Mouse (Mus musculus): ENCODE data around the gene Zglp1. TPM values are rescaled to one million over a fixed set of nuclear protein-coding genes. Genes with fewer than 3 reads are reported as not detected.

Gene Zglp1
- polyA plus RNA-seq, 1 experiment, result 0.26 TPM

DNA sequence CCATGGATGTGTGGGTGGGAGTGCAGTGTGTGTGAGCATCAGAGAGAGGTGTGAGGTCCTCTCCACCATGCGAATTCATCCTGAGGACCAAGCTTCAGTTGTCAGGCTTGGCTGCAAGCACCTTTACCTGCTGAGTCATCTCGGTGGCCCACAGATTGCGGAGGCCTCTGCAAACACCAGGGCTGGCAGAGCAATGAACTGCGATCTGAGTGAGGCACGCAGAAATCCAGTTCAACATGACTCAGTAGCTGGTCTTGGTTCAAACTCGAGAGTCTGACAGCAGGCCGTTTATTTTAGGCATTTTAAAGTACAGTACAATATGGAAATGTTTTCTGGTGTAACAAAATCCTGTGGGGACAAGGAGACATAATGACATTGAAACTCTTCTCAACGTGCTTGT is 30.9 kb upstream of the Zglp1 start:
- Histone ChIP-seq H3K36me3 (ENCODE audit: control insufficient read depth, insufficient read depth) (no peaks in the 10 kb centered on the region), H3ac (ENCODE audit: control insufficient read depth, insufficient read length) (no peak overlapping the region), H3K4me3 (no peak overlapping the region), H3K27me3 (ENCODE audit: control insufficient read depth, insufficient read depth, insufficient read length) (no peaks in the 10 kb centered on the region), H3K79me2 (ENCODE audit: control insufficient read depth, insufficient read depth) (no peaks in the 10 kb centered on the region), H3K4me2 (ENCODE audit: low read depth) (no peak overlapping the region)
- no peak for TF ChIP-seq SRF (IDR thresholded peaks at IDR 0.05; ENCODE audit: control insufficient read depth, insufficient read length, low read depth)
- no peak for TF ChIP-seq MAX (IDR thresholded peaks at IDR 0.05; ENCODE audit: low read depth)
- no peak for TF ChIP-seq TCF3 (IDR thresholded peaks at IDR 0.05; ENCODE audit: insufficient read length, low read depth)
- no peak for TF ChIP-seq MYOD1 (IDR thresholded peaks at IDR 0.05; ENCODE audit: control insufficient read depth in 1 of 3, insufficient read length in 2 of 3, low read depth in 2 of 3)
- no peak for TF ChIP-seq POLR2AphosphoS2 (IDR thresholded peaks at IDR 0.05; ENCODE audit: insufficient read length, low read depth)
- no peak for TF ChIP-seq POLR2A (IDR thresholded peaks at IDR 0.05; ENCODE audit: insufficient read length, low read depth)
- TF ChIP-seq TCF12 (IDR thresholded peaks at IDR 0.05; ENCODE audit: insufficient read depth, poor library complexity, severe bottlenecking), result no peak
- no peak for TF ChIP-seq REST (IDR thresholded peaks at IDR 0.05; ENCODE audit: insufficient read depth, insufficient read length)
- TF ChIP-seq E2F4 (IDR thresholded peaks at IDR 0.05; ENCODE audit: insufficient read depth), result no peak
- no peak for TF ChIP-seq CEBPB (IDR thresholded peaks at IDR 0.05; ENCODE audit: insufficient read depth, poor library complexity, severe bottlenecking)
- TF ChIP-seq MYOG (IDR thresholded peaks at IDR 0.05; ENCODE audit: control insufficient read depth in 1 of 3, insufficient read depth in 1 of 3, insufficient read length in 2 of 3, low read depth in 2 of 3), result no peak
- no peak for TF ChIP-seq USF1 (IDR thresholded peaks at IDR 0.05; ENCODE audit: low read depth)

- Histone ChIP-seq H3K36me3 (ENCODE audit: control insufficient read depth, insufficient read depth) (no peaks in the 10 kb centered on the region), H3K4me3 (no peak overlapping the region), H3ac (ENCODE audit: control insufficient read depth, insufficient read length) (no peak overlapping the region), H3K27me3 (ENCODE audit: control insufficient read depth, insufficient read depth, insufficient read length) (no peaks in the 10 kb centered on the region), H3K4me2 (ENCODE audit: low read depth) (no peak overlapping the region), H3K79me2 (ENCODE audit: control insufficient read depth, insufficient read depth) (peaks cover 7% of the 10 kb centered on the region)
- TF ChIP-seq REST (IDR thresholded peaks at IDR 0.05; ENCODE audit: insufficient read depth, insufficient read length) (no peak), TCF12 (IDR thresholded peaks at IDR 0.05; ENCODE audit: insufficient read depth, poor library complexity, severe bottlenecking) (no peak), USF1 (IDR thresholded peaks at IDR 0.05; ENCODE audit: low read depth) (no peak), SRF (IDR thresholded peaks at IDR 0.05; ENCODE audit: control insufficient read depth, insufficient read length, low read depth) (no peak), POLR2AphosphoS2 (IDR thresholded peaks at IDR 0.05; ENCODE audit: insufficient read length, low read depth) (no peak), E2F4 (IDR thresholded peaks at IDR 0.05; ENCODE audit: insufficient read depth) (no peak), MYOD1 (IDR thresholded peaks at IDR 0.05; ENCODE audit: control insufficient read depth in 1 of 3, insufficient read length in 2 of 3, low read depth in 2 of 3) (no peak), MAX (IDR thresholded peaks at IDR 0.05; ENCODE audit: low read depth) (no peak), POLR2A (IDR thresholded peaks at IDR 0.05; ENCODE audit: insufficient read length, low read depth) (no peak), MYOG (IDR thresholded peaks at IDR 0.05; ENCODE audit: control insufficient read depth in 1 of 3, insufficient read depth in 1 of 3, insufficient read length in 2 of 3, low read depth in 2 of 3) (no peak), TCF3 (IDR thresholded peaks at IDR 0.05; ENCODE audit: insufficient read length, low read depth) (no peak), CEBPB (IDR thresholded peaks at IDR 0.05; ENCODE audit: insufficient read depth, poor library complexity, severe bottlenecking) (no peak)
Observed at GRCm38 (mm10) chr9:21095958-21096357, 29.1 kb upstream of the Zglp1 start.

- no peak overlapping the region for H3K4me3 ChIP-seq
- TF ChIP-seq TCF12 (IDR thresholded peaks at IDR 0.05; ENCODE audit: insufficient read depth, poor library complexity, severe bottlenecking) (no peak), SRF (IDR thresholded peaks at IDR 0.05; ENCODE audit: control insufficient read depth, insufficient read length, low read depth) (no peak), POLR2AphosphoS2 (IDR thresholded peaks at IDR 0.05; ENCODE audit: insufficient read length, low read depth) (no peak), MYOG (IDR thresholded peaks at IDR 0.05; ENCODE audit: control insufficient read depth in 1 of 3, insufficient read depth in 1 of 3, insufficient read length in 2 of 3, low read depth in 2 of 3) (no peak), REST (IDR thresholded peaks at IDR 0.05; ENCODE audit: insufficient read depth, insufficient read length) (no peak), E2F4 (IDR thresholded peaks at IDR 0.05; ENCODE audit: insufficient read depth) (no peak), MYOD1 (IDR thresholded peaks at IDR 0.05; ENCODE audit: control insufficient read depth in 1 of 3, insufficient read length in 2 of 3, low read depth in 2 of 3) (no peak)
- no peak overlapping the region for H3ac ChIP-seq (ENCODE audit: control insufficient read depth, insufficient read length)
- peaks cover 5% of the 10 kb centered on the region for H3K36me3 ChIP-seq (ENCODE audit: control insufficient read depth, insufficient read depth)
- peaks cover 32% of the 10 kb centered on the region for H3K79me2 ChIP-seq (ENCODE audit: control insufficient read depth, insufficient read depth)
- no peak overlapping the region for H3K4me2 ChIP-seq (ENCODE audit: low read depth)
- H3K27me3 ChIP-seq (ENCODE audit: control insufficient read depth, insufficient read depth, insufficient read length), result no peaks in the 10 kb centered on the region
Observed at GRCm38 (mm10) chr9:21093423-21093822, 26.5 kb upstream of the Zglp1 start.

DNA sequence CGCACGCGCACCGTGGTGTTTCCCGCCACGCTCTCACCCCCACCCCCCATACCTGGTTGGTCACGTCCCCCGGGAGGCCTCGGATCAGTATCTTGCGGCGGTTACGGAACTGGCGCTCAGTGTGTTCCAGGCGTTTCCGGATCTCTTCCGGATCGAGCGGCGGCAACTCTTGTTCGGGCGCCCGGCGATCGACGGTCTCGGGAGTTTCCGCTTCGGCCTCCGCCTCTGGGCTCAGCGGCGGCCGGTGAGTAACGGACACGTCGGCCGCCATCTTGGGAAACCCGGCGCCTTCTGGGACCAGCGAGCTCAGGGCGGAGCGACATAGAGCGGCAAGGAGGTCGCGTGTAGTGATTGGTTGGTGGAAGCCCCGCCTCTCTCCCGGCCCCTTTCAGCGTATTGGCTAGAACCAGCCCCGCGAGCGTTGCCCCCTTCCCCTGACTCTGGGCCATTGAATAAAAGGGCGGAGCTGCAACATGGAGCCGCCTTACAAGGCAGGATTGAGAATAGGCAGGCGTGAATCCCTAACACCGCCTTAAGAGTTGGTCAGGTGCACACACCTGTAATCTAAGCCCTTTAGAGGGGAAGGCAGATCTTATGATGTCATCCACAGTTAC is 24.9 kb upstream of the Zglp1 start, which contains the start of the genes Gm38431 and Raver1:
Gene Gm38431 (minus strand): TSS at position 291 of the 614 bp plus-strand sequence.
Gene Raver1 (minus strand): TSS at position 302 of the 614 bp plus-strand sequence.
- Histone ChIP-seq H3ac (ENCODE audit: control insufficient read depth, insufficient read length) (peak within 1 kb of the TSS; percentile 86), H3K4me2 (ENCODE audit: low read depth) (peak within 1 kb of the TSS; percentile 94), H3K27me3 (ENCODE audit: control insufficient read depth, insufficient read depth, insufficient read length) (no peaks in the 10 kb centered on the region), H3K79me2 (ENCODE audit: control insufficient read depth, insufficient read depth) (peaks cover 48% of the 10 kb centered on the region), H3K36me3 (ENCODE audit: control insufficient read depth, insufficient read depth) (peaks cover 8% of the 10 kb centered on the region), H3K4me3 (peak within 1 kb of the TSS; percentile 87)
- TF ChIP-seq USF1 (IDR thresholded peaks at IDR 0.05; ENCODE audit: low read depth) (no peak), E2F4 (IDR thresholded peaks at IDR 0.05; ENCODE audit: insufficient read depth) (no peak), POLR2AphosphoS2 (IDR thresholded peaks at IDR 0.05; ENCODE audit: insufficient read length, low read depth) (peak; percentile 71), POLR2A (IDR thresholded peaks at IDR 0.05; ENCODE audit: insufficient read length, low read depth) (peak; percentile 81)

Measured in myocyte (in vitro differentiated cells).